Mouse (Mus musculus) ES-Bruce4 (cell line): ENCODE data around the gene Mtnr1b.

Experiments used
- CTCF ChIP-seq: IDR thresholded peaks from one replicate; pipeline ENCODE4 v1.8.1; 2011; ENCODE audit warnings: low read depth, low read length
- EP300 ChIP-seq: IDR thresholded peaks from 2 replicates; pipeline ENCODE4 v1.6.1; 2011; ENCODE audit warnings: low read depth, low read length; ENCODE audit not compliant: insufficient read depth
- POLR2A ChIP-seq: IDR thresholded peaks from one replicate; pipeline ENCODE4 v1.8.1; 2011; ENCODE audit warnings: low read length; ENCODE audit not compliant: insufficient read depth

DNA sequence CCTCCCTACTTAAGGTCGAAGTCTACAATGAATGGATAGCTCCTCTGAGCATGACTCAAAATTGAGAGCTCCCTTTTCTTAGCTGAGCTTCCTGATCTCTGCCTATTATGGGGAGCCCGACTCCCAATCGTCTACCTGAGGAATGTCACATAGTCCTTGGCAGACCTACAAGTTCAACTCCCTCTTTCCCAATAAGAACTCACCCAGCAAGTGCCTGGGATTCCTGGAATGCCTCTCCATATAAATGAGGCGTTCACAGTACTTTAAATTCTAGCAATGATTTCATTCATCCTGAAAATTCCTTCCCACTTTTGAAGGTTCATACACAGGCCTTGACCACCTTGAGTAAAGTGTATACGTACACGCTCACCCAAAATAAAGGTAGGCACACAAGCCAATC, 79.9 kb downstream of the Mtnr1b start:
- TF ChIP-seq POLR2A (no peak), CTCF (no peak), EP300 (no peak)
